Mouse (Mus musculus): ENCODE data around the gene Gm3573.

The Gm3573 gene

DNA sequence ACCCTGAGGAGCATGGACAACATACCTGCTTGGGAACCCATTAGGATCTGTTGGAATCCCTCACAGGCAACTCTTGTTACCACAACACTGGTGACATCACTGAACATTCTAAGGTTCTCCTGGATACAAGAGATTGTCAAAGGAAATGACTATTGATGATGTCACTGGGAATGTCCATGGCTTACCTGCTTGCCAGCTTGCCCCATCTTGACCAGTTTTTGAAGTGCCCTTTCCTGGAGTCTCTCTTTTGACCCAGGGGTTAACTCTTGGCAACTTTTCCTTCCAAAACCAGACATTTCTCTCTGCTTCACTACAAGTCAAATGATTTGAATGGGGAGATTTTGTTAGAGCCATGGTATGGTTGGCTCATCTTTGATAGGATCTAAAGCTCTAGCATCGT lies at the start of gene Gm3573:
Gm3573 (minus strand) TSS at position 101 of the 400 bp plus-strand sequence.
- in situ Hi-C loops (cut with MboI, MseI) = loop anchor here (25.0 kb wide), 1 partner anchor 1422 kb away; the partner anchor contains the start of gene Gm10375

DNA sequence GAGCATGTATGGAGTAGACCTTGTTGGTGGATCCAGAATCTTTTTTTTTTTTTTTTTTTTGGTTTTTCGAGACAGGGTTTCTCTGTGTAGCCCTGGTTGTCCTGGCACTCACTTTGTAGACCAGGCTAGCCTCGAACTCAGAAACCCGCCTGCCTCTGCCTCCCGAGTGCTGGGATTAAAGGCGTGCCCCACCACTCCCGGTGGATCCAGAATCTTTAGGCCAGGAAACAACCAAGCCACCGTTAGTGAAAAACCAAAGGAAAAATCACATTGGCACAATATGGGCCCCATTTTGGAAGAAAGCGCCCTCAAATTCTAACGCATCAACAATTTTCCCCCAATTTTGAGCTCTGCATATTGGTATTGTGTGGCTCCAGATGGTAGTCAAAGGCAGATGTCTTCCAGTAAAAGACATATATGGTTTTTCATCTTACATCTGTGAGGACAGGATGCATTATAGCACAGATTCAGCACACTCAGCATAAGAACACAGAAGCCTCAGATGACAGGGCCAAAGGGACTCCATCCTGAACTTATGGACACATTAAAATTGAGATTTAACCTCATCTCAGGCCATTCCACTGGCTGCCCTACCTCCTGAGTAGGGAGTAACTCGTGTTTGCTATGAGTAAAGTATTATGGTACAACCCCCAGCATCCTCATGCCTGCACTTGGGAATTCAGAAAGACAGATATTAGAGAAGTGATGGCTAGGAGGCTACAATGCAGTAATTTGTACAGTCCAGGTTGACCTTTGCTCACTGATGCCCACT lies 26.4 kb upstream of the Gm3573 start:
- in situ Hi-C loops (cut with MboI, MseI) = loop anchor here (5.0 to 25.0 kb wide), 2 partner anchors 705 to 820 kb away; no protein-coding TSS in a partner anchor

GRCm38 (mm10) chr14:42183936-42184335 lies 6.7 kb downstream of the Gm3573 start:
- in situ Hi-C loops (cut with MboI, MseI) = loop anchor here (5.0 to 25.0 kb wide), 2 partner anchors 1153 to 1428 kb away; partner anchors contain the start of gene Gm10375

DNA sequence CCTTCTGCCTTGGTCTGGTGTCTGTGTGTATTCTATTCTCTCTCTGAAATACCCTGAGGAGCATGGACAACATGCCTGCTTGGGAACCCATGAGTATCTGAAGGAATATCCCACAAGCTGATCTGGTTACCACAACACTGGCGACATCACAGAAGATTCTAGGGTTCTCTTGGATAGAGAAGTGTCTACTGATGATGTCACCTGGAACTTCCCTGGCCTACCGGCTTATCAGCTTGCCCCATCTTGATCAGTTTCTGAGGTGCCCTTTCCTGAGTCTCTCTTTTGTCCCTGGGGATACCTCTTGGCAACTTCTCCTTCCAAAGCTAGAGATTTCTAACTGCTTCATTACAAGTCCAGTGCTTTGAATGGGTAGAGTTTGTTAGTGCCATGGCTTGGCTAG lies 28.1 kb downstream of the Gm3573 start, which contains the start of gene Gm17027:
Gm17027 (minus strand) TSS at position 101 of the 400 bp plus-strand sequence.
- in situ Hi-C loops (cut with MboI, MseI) = loop anchor here (5.0 to 25.0 kb wide), 2 partner anchors 710 to 825 kb away; partner anchors contain the start of genes Gm7954 and Gm8082
